Mouse (Mus musculus) E14TG2a.4 (cell line): ENCODE measurements around the gene Pank2.

ENCODE experiments used
- H3K27me3 ChIP-seq: 2 replicates; pipeline ENCODE4 v1.6.1; 2014; ENCODE audit warnings: low read length, control low read depth; ENCODE audit not compliant: insufficient read depth
- H3K36me3 ChIP-seq: 2 replicates; pipeline ENCODE4 v1.6.1; 2014; ENCODE audit warnings: low read length, control low read depth; ENCODE audit not compliant: insufficient read depth
- H3K4me1 ChIP-seq: replicated peaks from 2 replicates; pipeline ENCODE4 v1.6.1; 2014; ENCODE audit warnings: low read depth, low read length, control low read depth
- H3K4me3 ChIP-seq: replicated peaks from 2 replicates; pipeline ENCODE4 v1.5.1; 2014; ENCODE audit warnings: mild to moderate bottlenecking, low read length
- H3K9me3 ChIP-seq: 2 replicates; pipeline ENCODE4 v1.6.1; 2014; ENCODE audit warnings: low read length, control low read depth
- CTCF ChIP-seq: conservative IDR thresholded peaks from 2 replicates; pipeline ENCODE4 v1.5.1; 2014; ENCODE audit warnings: low read length
- NANOG ChIP-seq: IDR thresholded peaks from 2 replicates; pipeline ENCODE4 v1.6.1; 2014; ENCODE audit warnings: borderline replicate concordance, low read length, mixed read lengths
- POU5F1 ChIP-seq: IDR thresholded peaks from 2 replicates; pipeline ENCODE4 v1.6.1; 2014; ENCODE audit warnings: low read length, borderline replicate concordance

The Pank2 gene

GRCm38 (mm10) chr2:131337602-131338001 lies 75.3 kb downstream of the Pank2 start:
- no peak for TF ChIP-seq NANOG
- TF ChIP-seq POU5F1 = no peak
- Histone ChIP-seq H3K36me3 (no peaks in the 10 kb centered on the region), H3K27me3 (no peaks in the 10 kb centered on the region), H3K4me1 (no peaks in the 10 kb centered on the region), H3K9me3 (no peaks in the 10 kb centered on the region), H3K4me3 (no peak overlapping the region)

DNA sequence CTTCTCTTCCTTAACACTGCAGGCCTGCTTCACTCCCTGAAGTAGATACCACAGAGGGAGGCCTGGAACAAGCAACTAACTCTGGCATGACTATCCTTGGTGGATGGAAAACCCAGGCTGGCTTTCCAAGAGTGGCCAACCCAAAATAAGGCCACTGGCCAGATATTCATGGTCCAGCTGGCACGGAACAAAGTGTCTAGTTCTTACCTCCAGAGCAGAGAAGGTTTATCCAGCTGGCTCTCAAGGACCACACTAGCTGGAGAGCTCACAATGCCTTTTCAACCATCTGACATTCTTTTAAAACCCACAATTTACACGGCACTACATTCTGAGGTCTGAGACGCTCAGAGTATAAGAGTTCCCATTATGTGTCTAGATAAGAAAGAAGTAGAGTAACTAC lies 82.2 kb downstream of the Pank2 start:
- no peaks in the 10 kb centered on the region for H3K27me3 ChIP-seq
- TF ChIP-seq NANOG (no peak), CTCF (no peak), POU5F1 (no peak)
- H3K4me3 ChIP-seq = no peak overlapping the region
- no peaks in the 10 kb centered on the region for H3K9me3 ChIP-seq
- no peaks in the 10 kb centered on the region for H3K4me1 ChIP-seq
- no peaks in the 10 kb centered on the region for H3K36me3 ChIP-seq

DNA sequence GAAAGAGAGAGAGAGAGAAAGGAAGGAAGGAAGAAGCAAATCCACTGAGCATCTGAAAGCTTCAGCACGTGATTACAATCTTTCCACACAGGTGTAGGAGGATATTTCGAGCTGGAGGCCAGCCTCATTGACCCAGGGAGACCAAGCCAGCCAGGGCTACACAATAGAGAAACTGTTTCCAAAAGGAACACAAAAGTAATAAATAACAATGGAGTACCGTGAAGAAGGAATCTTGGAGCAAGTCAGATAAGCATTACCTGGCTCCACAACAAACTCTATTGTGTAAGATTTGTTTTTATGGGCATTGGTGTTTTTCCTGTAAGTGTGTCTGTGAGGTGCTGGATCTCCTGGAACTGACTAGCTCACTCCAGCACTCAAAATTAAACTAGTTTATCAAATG lies 83.3 kb downstream of the Pank2 start:
- TF ChIP-seq POU5F1 (no peak), NANOG (no peak), CTCF (no peak)
- Histone ChIP-seq H3K4me1 (no peaks in the 10 kb centered on the region; the same call in 1 of the 2 replicates), H3K9me3 (no peaks in the 10 kb centered on the region), H3K36me3 (no peaks in the 10 kb centered on the region), H3K4me3 (no peak overlapping the region), H3K27me3 (no peaks in the 10 kb centered on the region)
